Mouse (Mus musculus) kidney, postnatal 0 days (tissue): Measurements from ENCODE around the gene Rabgef1. TPM values are rescaled to one million over a fixed set of nuclear protein-coding genes. Genes with fewer than 3 reads are reported as not detected.
A peak's percentile ranks its signal among the peaks of the same experiment; 100 is the strongest.

ENCODE experiments used
- ATAC-seq: fragments of 200-750 bp; cut with Nextera tagmentation; replicated peaks from 2 replicates; pipeline ENCODE4 v1.8.0; 2017; ENCODE audit warnings: low read depth, moderate number of reproducible peaks, moderate TSS enrichment, moderate library complexity; ENCODE audit not compliant: low FRiP score
- DNase-seq: peaks from one replicate; pipeline ENCODE4 v3.0.0-alpha.2; 2016; ENCODE audit warnings: low spot score
- H3K27ac ChIP-seq: fragments of 300-500 bp; sonication (generic); 2 replicates; pipeline ENCODE4 v1.5.1; 2014; ENCODE audit warnings: mild to moderate bottlenecking
- H3K27me3 ChIP-seq: fragments of 300-500 bp; sonication (generic); 2 replicates; pipeline ENCODE4 v1.6.1; 2014; ENCODE audit warnings: low read length, mixed read lengths; ENCODE audit not compliant: insufficient read depth
- H3K36me3 ChIP-seq: fragments of 300-500 bp; sonication (generic); 2 replicates; pipeline ENCODE4 v1.6.1; 2014; ENCODE audit warnings: low read length, mixed read lengths; ENCODE audit not compliant: insufficient read depth
- H3K4me1 ChIP-seq: fragments of 300-500 bp; sonication (generic); replicated peaks from 2 replicates; pipeline ENCODE4 v1.6.1; 2014; ENCODE audit warnings: antibody characterized with exemption, low read length, mixed read lengths; ENCODE audit not compliant: insufficient read depth
- H3K4me2 ChIP-seq: fragments of 300-500 bp; sonication (generic); 2 replicates; pipeline ENCODE4 v1.6.1; 2014; ENCODE audit warnings: mild to moderate bottlenecking, low read length, moderate library complexity, mixed read lengths
- H3K4me3 ChIP-seq: fragments of 300-500 bp; sonication (generic); replicated peaks from 2 replicates; pipeline ENCODE4 v1.5.1; 2014; ENCODE audit warnings: low read depth, low read length
- H3K9ac ChIP-seq: fragments of 300-500 bp; sonication (generic); 2 replicates; pipeline ENCODE4 v1.6.1; 2014; ENCODE audit warnings: low read depth, low read length
- H3K9me3 ChIP-seq: fragments of 300-500 bp; sonication (generic); replicated peaks from 2 replicates; pipeline ENCODE4 v1.6.1; 2016; ENCODE audit warnings: low read length, inconsistent platforms, mixed read lengths
- CTCF ChIP-seq: IDR thresholded peaks from 2 replicates; pipeline ENCODE4 v1.5.1; 2016; ENCODE audit warnings: antibody characterized with exemption, low read depth, mild to moderate bottlenecking, moderate library complexity
- WGBS: fragments of 180-500 bp; shearing (Covaris S2); extraction: QIAGEN DNeasy Blood & Tissue Kit; methylation state at CpG from one replicate; pipeline ENCODE4 v1.1.7; 2014; 5-methylcytosine and 5-hydroxymethylcytosine counted together
- polyA plus RNA-seq: library from polyadenylated mRNA; unstranded; fragments of >200 nt; fragmentation: Nextera tagmentation; extraction: Ambion mirVana; gene quantifications from 2 replicates; pipeline ENCODE4 v1.2.1, GENCODE M21; 2015

The Rabgef1 gene
- polyA plus RNA-seq, 1 experiment from 2014 or later: 28.1 TPM

GRCm38 (mm10) chr5:130226790-130227189 lies 55.2 kb downstream of the Rabgef1 start:
- Histone ChIP-seq H3K36me3 (peaks cover 9% of the 10 kb centered on the region), H3K4me3 (no peak overlapping the region), H3K27ac (no peak overlapping the region), H3K27me3 (no peaks in the 10 kb centered on the region), H3K4me2 (no peak overlapping the region), H3K9me3 (no peaks in the 10 kb centered on the region), H3K4me1 (peaks cover 12% of the 10 kb centered on the region), H3K9ac (no peak overlapping the region)
- ATAC-seq (no peak), DNase-seq (no peak)
- TF ChIP-seq CTCF: no peak
- WGBS: 88% methylated on average over 3 of the region's 3 CpGs

GRCm38 (mm10) chr5:130228120-130228519 lies 56.5 kb downstream of the Rabgef1 start:
- H3K4me2 ChIP-seq: no peak overlapping the region

GRCm38 (mm10) chr5:130236302-130236701 lies 64.7 kb downstream of the Rabgef1 start:
- no peak overlapping the region for H3K9ac ChIP-seq
- no peaks in the 10 kb centered on the region for H3K9me3 ChIP-seq
- H3K27ac ChIP-seq: no peak overlapping the region
- no peaks in the 10 kb centered on the region for H3K4me1 ChIP-seq
- H3K36me3 ChIP-seq: peaks cover 79% of the 10 kb centered on the region
- ATAC-seq (no peak), DNase-seq (no peak)
- no peaks in the 10 kb centered on the region for H3K27me3 ChIP-seq
- no peak for TF ChIP-seq CTCF
- WGBS: 96% methylated on average over 8 of the region's 8 CpGs
- no peak overlapping the region for H3K4me2 ChIP-seq
- H3K4me3 ChIP-seq: no peak overlapping the region

More at GRCm38 (mm10) chr5:130228120-130228519, 56.5 kb downstream of the Rabgef1 start:
- H3K4me1 ChIP-seq: peaks cover 10% of the 10 kb centered on the region
- DNase-seq: no peak
- H3K9ac ChIP-seq: no peak overlapping the region
- peaks cover 22% of the 10 kb centered on the region for H3K36me3 ChIP-seq
- no peaks in the 10 kb centered on the region for H3K27me3 ChIP-seq
- no peak for ATAC-seq
- no peak overlapping the region for H3K4me3 ChIP-seq
- no peak overlapping the region for H3K27ac ChIP-seq
- no peak for TF ChIP-seq CTCF
- H3K9me3 ChIP-seq: no peaks in the 10 kb centered on the region
- 52% methylated on average over 4 of the region's 4 CpGs for WGBS

- ATAC-seq: peak; percentile 53; the same call in 1 of the 2 replicates
- Histone ChIP-seq H3K36me3 (peaks cover 64% of the 10 kb centered on the region), H3K4me3 (no peak overlapping the region), H3K9me3 (no peaks in the 10 kb centered on the region), H3K9ac (no peak overlapping the region), H3K4me1 (no peaks in the 10 kb centered on the region), H3K27me3 (no peaks in the 10 kb centered on the region), H3K27ac (no peak overlapping the region), H3K4me2 (no peak overlapping the region)
- 78% methylated on average over 7 of the region's 7 CpGs for WGBS
- TF ChIP-seq CTCF: no peak
- DNase-seq: no peak
These were observed 67.6 kb downstream of the Rabgef1 start for GRCm38 (mm10) chr5:130239236-130239635.

- H3K4me3 ChIP-seq: no peak overlapping the region
- H3K9ac ChIP-seq: no peak overlapping the region
- H3K27me3 ChIP-seq: no peaks in the 10 kb centered on the region
- H3K4me1 ChIP-seq: no peaks in the 10 kb centered on the region
- no peak overlapping the region for H3K27ac ChIP-seq
- H3K4me2 ChIP-seq: no peak overlapping the region
- TF ChIP-seq CTCF: no peak
- DNase-seq (no peak), ATAC-seq (no peak)
- 94% methylated on average over 2 of the region's 2 CpGs for WGBS
- no peaks in the 10 kb centered on the region for H3K9me3 ChIP-seq
- H3K36me3 ChIP-seq: peaks cover 64% of the 10 kb centered on the region
These were observed 68.3 kb downstream of the Rabgef1 start for GRCm38 (mm10) chr5:130239856-130240255.

- WGBS: 85% methylated on average over 12 of the region's 12 CpGs
- no peak overlapping the region for H3K4me3 ChIP-seq
- ATAC-seq: no peak
These were observed 69.8 kb downstream of the Rabgef1 start for GRCm38 (mm10) chr5:130241426-130241825.

GRCm38 (mm10) chr5:130247823-130248222 lies 76.2 kb downstream of the Rabgef1 start:
- no peaks in the 10 kb centered on the region for H3K4me1 ChIP-seq
- no peak for TF ChIP-seq CTCF
- no peak overlapping the region for H3K4me3 ChIP-seq
- no peaks in the 10 kb centered on the region for H3K9me3 ChIP-seq
- H3K9ac ChIP-seq: no peak overlapping the region
- 77% methylated on average over 5 of the region's 5 CpGs for WGBS
- DNase-seq (no peak), ATAC-seq (no peak)
- no peak overlapping the region for H3K27ac ChIP-seq
- peaks cover 64% of the 10 kb centered on the region for H3K36me3 ChIP-seq
- H3K27me3 ChIP-seq: no peaks in the 10 kb centered on the region
- no peak overlapping the region for H3K4me2 ChIP-seq

More at GRCm38 (mm10) chr5:130241426-130241825, 69.8 kb downstream of the Rabgef1 start:
- TF ChIP-seq CTCF: no peak
- Histone ChIP-seq H3K4me2 (no peak overlapping the region), H3K27me3 (no peaks in the 10 kb centered on the region), H3K9me3 (no peaks in the 10 kb centered on the region), H3K36me3 (peaks cover 55% of the 10 kb centered on the region), H3K27ac (no peak overlapping the region), H3K4me1 (no peaks in the 10 kb centered on the region), H3K9ac (no peak overlapping the region)
- DNase-seq: no peak
